Mouse (Mus musculus) olfactory bulb, adult 2 months (tissue): ENCODE measurements around the gene Pax7.

Experiments
- CTCF ChIP-seq: fragments of 200-500 bp; IDR thresholded peaks from 2 replicates; pipeline ENCODE4 v1.5.1; 2012; ENCODE audit warnings: low read depth, mild to moderate bottlenecking, low read length, moderate library complexity; ENCODE audit not compliant: insufficient read depth
- POLR2A ChIP-seq: fragments of 200-500 bp; IDR thresholded peaks from 2 replicates; pipeline ENCODE4 v1.6.1; 2012; ENCODE audit warnings: mild to moderate bottlenecking, low read depth, low read length, moderate library complexity; ENCODE audit not compliant: insufficient read depth

GRCm38 (mm10) chr4:139797344-139797743, 36.0 kb downstream of the Pax7 start:
- no peak for TF ChIP-seq CTCF
- TF ChIP-seq POLR2A: no peak
